Mouse (Mus musculus): ENCODE results near the gene Olfr1501. TPM values are rescaled to one million over a fixed set of nuclear protein-coding genes. Genes with fewer than 3 reads are reported as not detected.
"Not testable (repeated sequence)": the region's sequence is repeated elsewhere in the genome, so short reads cannot be mapped to it uniquely, and the experiment has no call there.

Gene Olfr1501
- not detected in 2 replicates for total RNA-seq (2017)

DNA sequence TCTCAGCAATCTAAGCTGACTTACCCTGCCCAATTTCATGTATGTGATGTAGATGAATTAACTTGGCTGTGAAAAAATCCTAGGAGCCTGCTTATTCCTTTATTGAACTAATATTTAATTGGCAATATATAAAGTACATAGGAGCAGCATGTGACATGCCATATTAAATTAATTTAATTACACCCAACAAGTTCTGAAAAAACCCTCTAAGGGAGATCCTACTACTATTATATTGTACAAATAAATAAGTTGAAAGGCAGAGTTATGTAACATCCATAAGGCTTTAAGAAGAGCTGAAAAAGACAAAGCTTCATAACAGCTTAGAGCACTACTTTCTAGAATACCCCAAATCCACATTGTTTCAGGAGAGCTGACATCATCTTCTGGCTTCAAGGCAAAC lies at the start of gene Olfr1501:
TSS of gene Olfr1501 (minus strand) at position 101 of the 400 bp plus-strand sequence.
- ATAC-seq (replicated peaks in 1 of 2; ENCODE audit: insufficient read depth in 1 of 2, low FRiP score in 2 of 2, low TSS enrichment in 1 of 2, low read depth in 1 of 2, poor library complexity in 2 of 2, severe bottlenecking in 2 of 2): not testable (repeated sequence)

DNA sequence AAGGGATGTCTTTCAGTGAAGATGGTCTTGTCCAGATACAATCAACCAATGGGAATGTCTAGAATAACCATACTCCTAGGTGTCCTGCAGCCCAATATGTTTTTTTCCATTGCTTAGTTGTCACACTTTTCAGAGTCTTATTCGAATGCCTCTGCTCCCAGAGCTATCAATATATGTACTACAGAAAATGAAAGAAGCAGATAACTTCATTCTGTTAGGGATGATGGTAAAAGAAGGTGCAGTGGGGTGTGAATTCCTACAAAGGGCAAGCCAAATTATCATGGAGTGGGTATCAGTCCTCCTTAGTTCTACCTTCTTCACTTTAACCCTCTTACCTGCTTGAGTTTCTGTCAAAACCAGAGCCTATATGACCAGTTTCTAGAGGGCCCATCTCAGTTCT lies 47.3 kb upstream of the Olfr1501 start, which contains the start of gene Olfr1504:
TSS of gene Olfr1504 (minus strand) at position 101 of the 400 bp plus-strand sequence.
- ATAC-seq (replicated peaks in 1 of 2; ENCODE audit: insufficient read depth in 1 of 2, low FRiP score in 2 of 2, low TSS enrichment in 1 of 2, low read depth in 1 of 2, poor library complexity in 2 of 2, severe bottlenecking in 2 of 2): no peak

DNA sequence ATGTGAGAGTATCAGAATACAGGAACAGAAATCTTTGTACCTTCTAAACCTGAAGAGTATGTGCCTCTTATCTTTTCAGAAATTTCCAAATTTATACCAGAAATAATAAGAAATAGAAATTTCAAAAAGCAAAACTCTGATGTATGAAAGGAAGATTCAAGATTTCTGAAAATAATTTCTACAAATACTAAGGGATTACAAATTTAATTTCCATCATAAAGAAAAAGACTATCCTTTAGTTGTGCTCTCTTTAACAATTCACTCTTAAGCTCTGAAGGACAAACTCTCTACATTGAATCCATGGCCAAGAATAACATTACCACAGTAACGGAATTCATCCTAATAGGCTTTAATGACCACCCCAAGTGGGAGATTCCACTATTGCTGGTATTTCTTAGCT lies 11.0 kb upstream of the Olfr1501 start, which contains the start of gene Olfr1502:
TSS of gene Olfr1502 (plus strand) at position 301 of the 400 bp plus-strand sequence.
- no peak for ATAC-seq (replicated peaks in 1 of 2; ENCODE audit: insufficient read depth in 1 of 2, low FRiP score in 2 of 2, low TSS enrichment in 1 of 2, low read depth in 1 of 2, poor library complexity in 2 of 2, severe bottlenecking in 2 of 2)

DNA sequence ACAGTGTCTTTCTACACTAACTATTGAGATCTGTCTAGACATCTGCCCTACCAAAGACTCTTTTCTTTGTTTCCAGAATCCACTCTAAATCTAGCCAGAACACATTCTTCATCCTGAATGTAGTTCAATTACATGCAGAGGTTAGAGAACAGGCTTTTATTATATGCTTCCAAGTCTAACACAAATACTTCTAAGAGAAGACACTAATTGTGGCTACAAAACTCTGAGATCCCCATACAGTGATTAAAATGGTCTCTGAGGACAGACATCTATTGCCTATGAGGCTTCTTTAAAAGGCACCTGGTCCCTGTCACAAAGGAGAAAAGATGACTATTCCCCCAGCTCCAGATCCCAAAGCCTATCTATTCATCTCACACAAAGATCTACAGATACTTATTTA lies 20.1 kb downstream of the Olfr1501 start, which contains the start of gene Olfr1500:
TSS of gene Olfr1500 (minus strand) at position 101 of the 400 bp plus-strand sequence.
- ATAC-seq (replicated peaks in 1 of 2; ENCODE audit: insufficient read depth in 1 of 2, low FRiP score in 2 of 2, low TSS enrichment in 1 of 2, low read depth in 1 of 2, poor library complexity in 2 of 2, severe bottlenecking in 2 of 2): no peak

DNA sequence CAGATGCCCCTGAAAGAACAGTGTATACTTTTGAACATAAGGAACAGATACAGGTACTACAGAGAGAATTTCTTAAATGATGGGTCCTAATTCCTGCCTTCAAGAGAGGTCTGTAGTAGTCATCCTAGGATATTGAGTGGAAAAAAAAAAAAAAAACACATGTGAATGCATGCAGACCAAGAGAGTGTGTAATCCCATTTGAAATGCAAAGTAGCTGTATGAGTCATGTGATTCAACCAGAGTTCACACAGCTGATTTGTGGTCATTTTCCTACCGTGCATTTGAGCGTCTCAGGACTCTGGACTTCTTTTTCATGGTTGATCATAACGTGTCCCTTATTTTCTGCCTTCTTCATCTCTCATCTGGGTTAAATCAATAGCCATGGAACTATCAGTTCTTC lies 22.0 kb downstream of the Olfr1501 start:
- ATAC-seq (replicated peaks in 1 of 2; ENCODE audit: insufficient read depth in 1 of 2, low FRiP score in 2 of 2, low TSS enrichment in 1 of 2, low read depth in 1 of 2, poor library complexity in 2 of 2, severe bottlenecking in 2 of 2): no peak

DNA sequence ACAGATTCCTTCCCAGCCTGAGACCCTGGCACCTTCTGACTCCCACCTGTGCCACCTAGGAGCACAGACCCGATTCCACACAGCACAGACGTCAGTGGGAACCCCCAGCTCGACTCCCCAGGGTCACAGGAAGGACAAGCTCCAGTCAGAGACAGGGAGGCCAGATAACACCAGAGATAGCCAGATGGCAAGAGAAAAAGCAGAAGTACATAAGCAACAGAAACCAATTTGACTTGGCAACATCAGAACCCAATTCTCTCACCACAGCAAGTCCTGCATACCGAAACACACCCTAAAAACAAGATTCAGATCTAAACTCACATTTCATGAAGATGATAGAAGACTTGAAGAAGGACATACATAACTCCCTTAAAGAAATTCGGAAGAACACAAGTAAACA lies 29.6 kb downstream of the Olfr1501 start:
- ATAC-seq (replicated peaks in 1 of 2; ENCODE audit: insufficient read depth in 1 of 2, low FRiP score in 2 of 2, low TSS enrichment in 1 of 2, low read depth in 1 of 2, poor library complexity in 2 of 2, severe bottlenecking in 2 of 2): peak in 1 of 2 experiments; percentile 29; a peak in 1 of 4 replicates

DNA sequence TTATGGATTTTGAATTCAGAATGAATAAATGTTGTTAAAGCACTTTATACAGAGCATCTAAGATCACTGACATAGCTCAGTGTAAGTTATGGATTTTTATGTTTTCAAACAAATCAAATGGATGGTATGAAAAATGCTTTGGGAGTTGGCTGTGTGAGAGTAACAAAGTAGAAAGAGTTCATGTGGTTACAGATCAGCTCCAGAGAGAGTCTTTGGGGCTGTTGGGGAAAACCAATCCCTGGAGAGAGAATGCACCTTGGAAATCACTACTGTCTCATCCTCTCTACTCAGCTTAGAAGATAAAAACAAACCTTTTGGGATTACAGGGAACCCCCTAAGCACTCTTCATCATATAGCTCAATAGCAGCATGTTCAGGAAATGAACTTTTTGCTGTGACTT lies 31.1 kb downstream of the Olfr1501 start, which contains the start of gene Olfr1499:
TSS of gene Olfr1499 (minus strand) at position 101 of the 400 bp plus-strand sequence.
- ATAC-seq (replicated peaks in 1 of 2; ENCODE audit: insufficient read depth in 1 of 2, low FRiP score in 2 of 2, low TSS enrichment in 1 of 2, low read depth in 1 of 2, poor library complexity in 2 of 2, severe bottlenecking in 2 of 2): no peak

DNA sequence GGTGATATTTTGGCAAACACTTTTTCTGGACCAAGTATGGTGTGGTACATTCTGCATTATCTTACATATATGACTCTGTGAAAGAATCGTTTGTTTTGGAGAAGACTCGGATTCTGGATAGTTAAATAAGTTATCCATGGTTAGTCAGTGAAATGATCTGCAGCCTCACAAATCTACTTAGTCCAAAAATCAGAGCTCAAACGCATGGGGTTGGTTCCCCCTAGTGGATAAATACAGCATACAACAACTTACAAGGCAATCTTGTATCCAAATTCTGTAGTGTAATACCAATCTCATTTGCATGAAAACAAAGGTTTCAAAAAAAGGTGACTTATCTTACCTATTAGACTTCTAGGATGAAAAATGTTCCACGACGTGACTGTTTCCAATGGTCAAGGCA lies 31.7 kb downstream of the Olfr1501 start:
- ATAC-seq (replicated peaks in 1 of 2; ENCODE audit: insufficient read depth in 1 of 2, low FRiP score in 2 of 2, low TSS enrichment in 1 of 2, low read depth in 1 of 2, poor library complexity in 2 of 2, severe bottlenecking in 2 of 2): peak in 1 of 2 experiments; percentile 46; a peak in 1 of 4 replicates

DNA sequence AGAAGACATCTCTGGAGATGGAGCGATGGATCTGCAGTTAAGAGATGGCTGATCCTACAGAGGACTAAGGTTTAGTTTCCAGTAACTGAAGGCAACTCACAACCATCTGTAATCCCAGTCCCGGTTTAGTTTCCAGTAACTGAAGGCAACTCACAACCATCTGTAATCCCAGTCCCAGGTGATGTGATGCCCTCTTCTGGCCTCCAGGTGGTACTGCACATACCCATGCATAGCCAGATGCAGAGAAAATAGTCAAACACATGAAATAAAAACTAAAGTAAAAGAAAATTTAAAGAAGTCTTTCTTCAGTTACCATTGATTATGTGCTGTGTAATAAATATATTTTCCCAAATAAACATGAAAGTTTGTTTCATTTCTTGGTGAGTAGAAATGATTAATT lies 37.7 kb downstream of the Olfr1501 start:
- ATAC-seq (replicated peaks in 1 of 2; ENCODE audit: insufficient read depth in 1 of 2, low FRiP score in 2 of 2, low TSS enrichment in 1 of 2, low read depth in 1 of 2, poor library complexity in 2 of 2, severe bottlenecking in 2 of 2): no peak

DNA sequence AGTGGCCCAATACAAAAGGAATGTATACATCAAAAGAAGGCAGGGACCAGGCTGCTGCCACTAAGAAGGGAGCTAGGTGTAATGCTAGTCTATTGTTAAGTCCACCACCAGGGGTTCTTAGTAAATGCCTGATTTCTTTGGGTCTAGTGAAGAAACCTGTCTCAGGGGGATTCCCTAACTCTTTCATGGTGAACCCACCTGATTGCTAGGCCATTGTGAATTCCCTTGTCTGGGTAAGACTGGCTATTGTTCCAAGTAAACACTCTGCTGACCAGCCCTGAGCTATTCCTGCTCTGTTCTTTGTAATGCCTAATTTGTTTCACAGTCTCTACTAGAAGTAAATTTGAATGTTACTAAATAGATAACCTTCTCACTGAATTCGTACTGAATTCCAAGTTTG lies 45.0 kb downstream of the Olfr1501 start:
- not testable (repeated sequence) for ATAC-seq (replicated peaks in 1 of 2; ENCODE audit: insufficient read depth in 1 of 2, low FRiP score in 2 of 2, low TSS enrichment in 1 of 2, low read depth in 1 of 2, poor library complexity in 2 of 2, severe bottlenecking in 2 of 2)

DNA sequence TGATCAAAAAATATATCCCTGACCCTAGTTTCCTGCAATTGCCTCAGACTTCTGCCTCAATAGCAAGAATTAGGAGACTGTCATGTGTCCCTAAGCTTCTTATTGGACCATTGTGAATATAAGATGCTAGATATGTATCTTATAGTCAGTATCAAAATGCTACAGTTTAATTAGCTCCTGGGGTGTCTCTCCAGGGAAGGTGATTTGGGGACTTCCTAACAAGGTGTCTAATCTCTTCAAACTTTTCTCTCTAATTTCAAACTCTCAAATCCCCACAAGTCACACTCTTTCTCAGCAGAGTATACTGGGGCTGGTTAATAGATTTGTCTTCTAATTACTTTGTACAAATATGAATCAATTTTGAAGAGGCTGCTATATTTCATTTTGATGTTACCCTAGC lies 52.4 kb downstream of the Olfr1501 start, which contains the start of gene Olfr1497:
TSS of gene Olfr1497 (minus strand) at position 101 of the 400 bp plus-strand sequence.
- no peak for ATAC-seq (replicated peaks in 1 of 2; ENCODE audit: insufficient read depth in 1 of 2, low FRiP score in 2 of 2, low TSS enrichment in 1 of 2, low read depth in 1 of 2, poor library complexity in 2 of 2, severe bottlenecking in 2 of 2)

Other genes starting within 250 kb of the Olfr1501 start
- gene Olfr1487, start 233.3 kb downstream of the Olfr1501 start, total RNA-seq (2017): not detected in 2 replicates
- gene Olfr1489, start 219.1 kb downstream of the Olfr1501 start, total RNA-seq (2017): not detected in 2 replicates
- gene Olfr1490, start 199.6 kb downstream of the Olfr1501 start, total RNA-seq (2017): not detected in 2 replicates
- gene Olfr1491, start 153.4 kb downstream of the Olfr1501 start, total RNA-seq (2017): not detected in 2 replicates
- gene Olfr1493-ps1, start 127.4 kb downstream of the Olfr1501 start, total RNA-seq (2017): not detected in 2 replicates
- gene Olfr1494, start 111.0 kb downstream of the Olfr1501 start, total RNA-seq (2017): not detected in 2 replicates
- gene Olfr1495, start 86.1 kb downstream of the Olfr1501 start, total RNA-seq (2017): not detected in 2 replicates
- not detected in 2 replicates for gene Olfr1496, start 72.8 kb downstream of the Olfr1501 start, total RNA-seq (2017)
- gene Olfr1497, start 52.5 kb downstream of the Olfr1501 start, total RNA-seq (2017): not detected in 2 replicates
- gene Olfr1499, start 31.2 kb downstream of the Olfr1501 start, total RNA-seq (2017): not detected in 2 replicates
- not detected in 2 replicates for gene Olfr1500, start 20.2 kb downstream of the Olfr1501 start, total RNA-seq (2017)
- not detected in 2 replicates for gene Olfr1502, start 11.1 kb upstream of the Olfr1501 start, total RNA-seq (2017)
- gene Olfr1504, start 47.2 kb upstream of the Olfr1501 start, total RNA-seq (2017): not detected in 2 replicates
- not detected in 2 replicates for gene Olfr1505, start 62.8 kb upstream of the Olfr1501 start, total RNA-seq (2017)

All from hematopoietic stem cell, adult 5-6 weeks (primary cell).